Mouse (Mus musculus): ENCODE measurements around the gene Gm13539. TPM values are rescaled to one million over a fixed set of nuclear protein-coding genes. Genes with fewer than 3 reads are reported as not detected.

Gene Gm13539
- polyA plus RNA-seq, 1 experiment from 2014 or later: not detected

Other genes starting within 250 kb of the Gm13539 start
- 26.7 and 29.4 TPM in 2 replicates for gene Traf2, start 235.3 kb upstream of the Gm13539 start, polyA plus RNA-seq (2014; fragmentation: Nextera tagmentation; extraction: Ambion mirVana)
- gene Edf1, start 224.4 kb upstream of the Gm13539 start, polyA plus RNA-seq (2014; fragmentation: Nextera tagmentation; extraction: Ambion mirVana): 369 and 370 TPM in 2 replicates
- gene Mamdc4, start 207.4 kb upstream of the Gm13539 start, polyA plus RNA-seq (2014; fragmentation: Nextera tagmentation; extraction: Ambion mirVana): 0.84 and 2.2 TPM in 2 replicates
- gene Phpt1, start 207.0 kb upstream of the Gm13539 start, polyA plus RNA-seq (2014; fragmentation: Nextera tagmentation; extraction: Ambion mirVana): 168 and 216 TPM in 2 replicates
- gene Ajm1, start 200.5 kb upstream of the Gm13539 start, polyA plus RNA-seq (2014; fragmentation: Nextera tagmentation; extraction: Ambion mirVana): 2.2 and 4.2 TPM in 2 replicates
- 47.9 and 55.0 TPM in 2 replicates for gene Rabl6, start 173.7 kb upstream of the Gm13539 start, polyA plus RNA-seq (2014; fragmentation: Nextera tagmentation; extraction: Ambion mirVana)
- 0.18 and 0.30 TPM in 2 replicates for gene Ccdc183, start 164.6 kb upstream of the Gm13539 start, polyA plus RNA-seq (2014; fragmentation: Nextera tagmentation; extraction: Ambion mirVana)
- gene Tmem141, start 160.3 kb upstream of the Gm13539 start, polyA plus RNA-seq (2014; fragmentation: Nextera tagmentation; extraction: Ambion mirVana): 27.9 and 32.8 TPM in 2 replicates
- gene Fcna, start 154.2 kb upstream of the Gm13539 start, polyA plus RNA-seq (2014; fragmentation: Nextera tagmentation; extraction: Ambion mirVana): 2.0 and 3.7 TPM in 2 replicates
- not detected in 2 replicates for gene Lcn8, start 129.1 kb upstream of the Gm13539 start, polyA plus RNA-seq (2014; fragmentation: Nextera tagmentation; extraction: Ambion mirVana)
- gene Lcn5, start 124.3 kb upstream of the Gm13539 start, polyA plus RNA-seq (2014; fragmentation: Nextera tagmentation; extraction: Ambion mirVana): not detected in 2 replicates
- gene Lcn6, start 105.5 kb upstream of the Gm13539 start, polyA plus RNA-seq (2014; fragmentation: Nextera tagmentation; extraction: Ambion mirVana): not detected in 2 replicates
- not detected in 2 replicates for gene Lcn10, start 99.5 kb upstream of the Gm13539 start, polyA plus RNA-seq (2014; fragmentation: Nextera tagmentation; extraction: Ambion mirVana)
- gene Obp2a, start 82.2 kb upstream of the Gm13539 start, polyA plus RNA-seq (2014; fragmentation: Nextera tagmentation; extraction: Ambion mirVana): not detected in 2 replicates
- 86.4 and 108 TPM in 2 replicates for gene Bmyc, start 75.5 kb upstream of the Gm13539 start, polyA plus RNA-seq (2014; fragmentation: Nextera tagmentation; extraction: Ambion mirVana)
- not detected in 2 replicates for gene Obp2b, start 45.2 kb upstream of the Gm13539 start, polyA plus RNA-seq (2014; fragmentation: Nextera tagmentation; extraction: Ambion mirVana)
- not detected in 2 replicates for gene Lcn3, start 16.7 kb upstream of the Gm13539 start, polyA plus RNA-seq (2014; fragmentation: Nextera tagmentation; extraction: Ambion mirVana)
- not detected in 2 replicates for gene Lcn11, start 5.2 kb upstream of the Gm13539 start, polyA plus RNA-seq (2014; fragmentation: Nextera tagmentation; extraction: Ambion mirVana)
- not detected in 2 replicates for gene Glt6d1, start 33.6 kb downstream of the Gm13539 start, polyA plus RNA-seq (2014; fragmentation: Nextera tagmentation; extraction: Ambion mirVana)
- gene Lcn9, start 40.9 kb downstream of the Gm13539 start, polyA plus RNA-seq (2014; fragmentation: Nextera tagmentation; extraction: Ambion mirVana): not detected in 2 replicates
- gene Sohlh1, start 65.0 kb downstream of the Gm13539 start, polyA plus RNA-seq (2014; fragmentation: Nextera tagmentation; extraction: Ambion mirVana): not detected in 2 replicates
- 3.3 and 5.3 TPM in 2 replicates for gene Kcnt1, start 81.5 kb downstream of the Gm13539 start, polyA plus RNA-seq (2014; fragmentation: Nextera tagmentation; extraction: Ambion mirVana)
- 30.9 and 61.3 TPM in 2 replicates for gene Camsap1, start 201.0 kb downstream of the Gm13539 start, polyA plus RNA-seq (2014; fragmentation: Nextera tagmentation; extraction: Ambion mirVana)
- 107 and 121 TPM in 2 replicates for gene Ubac1, start 239.5 kb downstream of the Gm13539 start, polyA plus RNA-seq (2014; fragmentation: Nextera tagmentation; extraction: Ambion mirVana)